Mouse (Mus musculus) gastrocnemius, postnatal 4 days (tissue): Measurements from ENCODE around the gene Ppp1r12c. TPM values are rescaled to one million over a fixed set of nuclear protein-coding genes. Genes with fewer than 3 reads are reported as not detected.

Experiments used
- DNase-seq, 2 experiments: peaks; one replicate each; pipeline ENCODE4 v3.0.0; 2021 to 2022; ENCODE audit warnings: low spot score in 2 of 2, mixed read lengths in 2 of 2
- total RNA-seq, 2 experiments: library from RNA; stranded (reverse); gene quantifications; 2 replicates each; pipeline ENCODE4 v1.2.3; 2021

The Ppp1r12c gene
- total RNA-seq, 2 experiments from 2014 or later = 63.9 to 81.6 TPM

- DNase-seq = no peak
These were observed 17.0 kb upstream of the Ppp1r12c start for GRCm38 (mm10) chr7:4518487-4518886.

GRCm38 (mm10) chr7:4516332-4517050 lies 15.0 kb upstream of the Ppp1r12c start, which contains the start of gene Tnnt1:
Gene Tnnt1 (minus strand): TSS chr7:4516382.
- DNase-seq = no peak

GRCm38 (mm10) chr7:4515853-4516252 lies 14.4 kb upstream of the Ppp1r12c start:
- DNase-seq = no peak

GRCm38 (mm10) chr7:4513829-4514712 lies 12.6 kb upstream of the Ppp1r12c start:
- peak in 1 of 2 experiments; percentile 52 for DNase-seq

- no peak for DNase-seq
These were observed 11.8 kb upstream of the Ppp1r12c start for GRCm38 (mm10) chr7:4513236-4513635.

- DNase-seq = no peak
These were observed 10.2 kb upstream of the Ppp1r12c start for GRCm38 (mm10) chr7:4511489-4512224.

- DNase-seq = peak; percentile 55 to 74
These were observed 8.6 kb upstream of the Ppp1r12c start for GRCm38 (mm10) chr7:4509863-4510608.

- DNase-seq = no peak
These were observed 7.2 kb upstream of the Ppp1r12c start for GRCm38 (mm10) chr7:4508739-4509116.

- no peak for DNase-seq
These were observed 6.7 kb upstream of the Ppp1r12c start for GRCm38 (mm10) chr7:4508062-4508738.

GRCm38 (mm10) chr7:4507220-4507619 lies 5.7 kb upstream of the Ppp1r12c start:
- no peak for DNase-seq

GRCm38 (mm10) chr7:4504646-4505435 lies 3.4 kb upstream of the Ppp1r12c start:
- no peak for DNase-seq

GRCm38 (mm10) chr7:4503858-4504257 lies 2.4 kb upstream of the Ppp1r12c start:
- no peak for DNase-seq

- no peak for DNase-seq
These were observed 1.6 kb upstream of the Ppp1r12c start for GRCm38 (mm10) chr7:4503100-4503499.

GRCm38 (mm10) chr7:4502421-4503090 lies 1.1 kb upstream of the Ppp1r12c start:
- no peak for DNase-seq

- peak; percentile 41 to 53 for DNase-seq
These were observed 498 bp downstream of the Ppp1r12c start for GRCm38 (mm10) chr7:4500892-4501471.

- DNase-seq = no peak
These were observed 2.4 kb downstream of the Ppp1r12c start for GRCm38 (mm10) chr7:4499034-4499433.

- DNase-seq = peak in 1 of 2 experiments; percentile 73
These were observed 3.2 kb downstream of the Ppp1r12c start for GRCm38 (mm10) chr7:4498251-4498650.

GRCm38 (mm10) chr7:4497271-4497903 lies 4.1 kb downstream of the Ppp1r12c start:
- no peak for DNase-seq
